In genomic region chr4:155803340-155804041, GRCm38 (mm10) we compare ENCODE assay signal across 8 mouse cellular contexts. TPM values are rescaled to one million over a fixed set of nuclear protein-coding genes. Genes with fewer than 3 reads are reported as not detected.
DNase-seq lines count a peak whose midpoint lies in the region; ATAC-seq and TF ChIP-seq lines count a peak whose summit lies in the region.

No protein-coding gene starts in this region.

- DNase-seq in G1E (ENCODE audit: low spot score), result peak; percentile 77
- DNase-seq in cerebellum, adult 18-20 months, result peak; percentile 93 to 98
- DNase-seq in forebrain, postnatal 0 days, result peak; percentile 96
- DNase-seq in layer of hippocampus, adult 9-10 months (ENCODE audit: low spot score), result peak; percentile 85
- peak; percentile 93 for DNase-seq in ovary, postnatal 10 days (ENCODE audit: low spot score)
- DNase-seq in thymus, postnatal 10 days (ENCODE audit: low spot score in 2 of 2), result peak; percentile 94 to 98

- peak overlapping the region; percentile 79 for H3K27ac ChIP-seq in forebrain, postnatal 0 days (ENCODE audit: low read depth, low read length)
- H3K27ac ChIP-seq in lung, embryonic 16.5 days (ENCODE audit: low read length), result peak overlapping the region; percentile 64

- peak overlapping the region; percentile 58 for H3K4me2 ChIP-seq in forebrain, postnatal 0 days (ENCODE audit: low read depth)
- peak overlapping the region; percentile 69 for H3K4me2 ChIP-seq in lung, embryonic 16.5 days (ENCODE audit: low read depth, low read length)

- H3K36me3 ChIP-seq in G1E (replicated peaks), result peaks cover 41% of the 10 kb centered on the region
- peaks cover 25% of the 10 kb centered on the region for H3K36me3 ChIP-seq in forebrain, postnatal 0 days (ENCODE audit: insufficient read depth)
- peaks cover 8% of the 10 kb centered on the region for H3K36me3 ChIP-seq in lung, embryonic 16.5 days (ENCODE audit: control insufficient read depth, insufficient read depth, low read length)

- no peaks in the 10 kb centered on the region for H3K9me3 ChIP-seq in G1E (replicated peaks)
- no peaks in the 10 kb centered on the region for H3K9me3 ChIP-seq in forebrain, postnatal 0 days (ENCODE audit: low read length)
- H3K9me3 ChIP-seq in lung, embryonic 16.5 days (ENCODE audit: control insufficient read depth, low read length), result no peaks in the 10 kb centered on the region

- H3K9ac ChIP-seq in forebrain, postnatal 0 days, result peak overlapping the region; percentile 87
- H3K9ac ChIP-seq in lung, embryonic 16.5 days (ENCODE audit: low read length), result peak overlapping the region; percentile 76

- TF ChIP-seq CTCF in G1E (IDR thresholded peaks at IDR 0.05; ENCODE audit: low read depth, low read length), result no peak
- no peak; the same call in 1 of the 2 replicates for TF ChIP-seq CTCF in forebrain, postnatal 0 days (IDR thresholded peaks at IDR 0.05; ENCODE audit: low read depth)

- peak overlapping the region; percentile 88 for H3K4me3 ChIP-seq in G1E (ENCODE audit: low read depth, low read length)
- H3K4me3 ChIP-seq in forebrain, postnatal 0 days (ENCODE audit: low read depth, low read length), result peak overlapping the region; percentile 83
- peak overlapping the region; percentile 81 for H3K4me3 ChIP-seq in lung, embryonic 16.5 days (ENCODE audit: low read length)

- H3K4me1 ChIP-seq in G1E (ENCODE audit: insufficient read depth, low read depth, low read length), result peaks cover 37% of the 10 kb centered on the region
- H3K4me1 ChIP-seq in forebrain, postnatal 0 days (ENCODE audit: insufficient read depth), result peaks cover 11% of the 10 kb centered on the region
- peaks cover 12% of the 10 kb centered on the region for H3K4me1 ChIP-seq in lung, embryonic 16.5 days (replicated peaks; ENCODE audit: control insufficient read depth, insufficient read depth, low read length)

- ATAC-seq in G1E (ENCODE audit: extremely low read depth, insufficient number of reproducible peaks, low FRiP score, poor library complexity, severe bottlenecking), result peak; percentile 94
- ATAC-seq in forebrain, postnatal 0 days, result peak; percentile 99
- ATAC-seq in hematopoietic stem cell, adult 5-6 weeks (replicated peaks in 1 of 2; ENCODE audit: insufficient read depth in 1 of 2, low FRiP score in 2 of 2, low TSS enrichment in 1 of 2, low read depth in 1 of 2, poor library complexity in 2 of 2, severe bottlenecking in 2 of 2), result peak; percentile 94 to 97
- ATAC-seq in lung, embryonic 16.5 days (ENCODE audit: low read depth), result peak; percentile 98

- peaks cover 7% of the 10 kb centered on the region for H3K27me3 ChIP-seq in G1E (ENCODE audit: insufficient read depth, low read length)
- H3K27me3 ChIP-seq in forebrain, postnatal 0 days (ENCODE audit: insufficient read depth, low read length), result no peaks in the 10 kb centered on the region; the same call in 1 of the 2 replicates
- H3K27me3 ChIP-seq in lung, embryonic 16.5 days (ENCODE audit: control insufficient read depth, insufficient read depth, low read depth, low read length), result no peaks in the 10 kb centered on the region

- under 1% methylated on average over 58 of the region's 58 CpGs for WGBS in forebrain, postnatal 0 days
- under 1% methylated on average over 58 of the region's 58 CpGs for WGBS in lung, embryonic 16.5 days

RNA-seq across cellular contexts. Expression of gene Mrpl20, which starts 0.8 kb away (rescaled TPM):
- total RNA-seq in G1E (2014; fragmentation: Nextera tagmentation) (86.3 and 97.2 TPM in 2 replicates), G1E (2017) (85.3 and 124 TPM in 2 replicates)
- 15.1 and 17.9 TPM in 2 replicates for polyA plus RNA-seq in G1E (2012)
- 134 and 220 TPM in 2 replicates for total RNA-seq in forebrain, postnatal 0 days (2014; rRNA removed)
- 304 and 396 TPM in 2 replicates for polyA plus RNA-seq in forebrain, postnatal 0 days (2015; fragmentation: Nextera tagmentation; extraction: Ambion mirVana)
- total RNA-seq in hematopoietic stem cell, adult 5-6 weeks (2017), result 47.9 and 55.7 TPM in 2 replicates
- polyA plus RNA-seq in lung, embryonic 16.5 days (2015; fragmentation: Nextera tagmentation; extraction: Ambion mirVana), result 177 and 194 TPM in 2 replicates

RNA-seq across cellular contexts. Expression of gene Ccnl2, which starts 8.8 kb away (rescaled TPM):
- 121 and 171 TPM in 2 replicates for total RNA-seq in G1E (2014; fragmentation: Nextera tagmentation)
- 125 and 150 TPM in 2 replicates for total RNA-seq in G1E (2017)
- 33.0 and 41.8 TPM in 2 replicates for polyA plus RNA-seq in G1E (2012)
- total RNA-seq in forebrain, postnatal 0 days (2014; rRNA removed), result 112 and 113 TPM in 2 replicates
- 48.3 and 68.3 TPM in 2 replicates for polyA plus RNA-seq in forebrain, postnatal 0 days (2015; fragmentation: Nextera tagmentation; extraction: Ambion mirVana)
- 120 and 133 TPM in 2 replicates for total RNA-seq in hematopoietic stem cell, adult 5-6 weeks (2017)
- polyA plus RNA-seq in lung, embryonic 16.5 days (2015; fragmentation: Nextera tagmentation; extraction: Ambion mirVana), result 179 and 185 TPM in 2 replicates

RNA-seq across cellular contexts. Expression of gene Ankrd65, which starts 13.3 kb away (rescaled TPM):
- total RNA-seq in G1E (2014; fragmentation: Nextera tagmentation), result not detected in 2 replicates
- total RNA-seq in G1E (2017), result not detected in 2 replicates
- polyA plus RNA-seq in G1E (2012), result not detected in 2 replicates
- not detected in 2 replicates for total RNA-seq in forebrain, postnatal 0 days (2014; rRNA removed)
- polyA plus RNA-seq in forebrain, postnatal 0 days (2015; fragmentation: Nextera tagmentation; extraction: Ambion mirVana), result not detected in 2 replicates
- total RNA-seq in hematopoietic stem cell, adult 5-6 weeks (2017), result not detected in 2 replicates
- polyA plus RNA-seq in lung, embryonic 16.5 days (2015; fragmentation: Nextera tagmentation; extraction: Ambion mirVana), result 0.69 and 1.0 TPM in 2 replicates

RNA-seq across cellular contexts. Expression of gene Tmem88b, which starts 17.8 kb away (rescaled TPM):
- total RNA-seq in G1E (2014; fragmentation: Nextera tagmentation), result not detected in 2 replicates
- 0.05 and 0.06 TPM in 2 replicates for total RNA-seq in G1E (2017)
- polyA plus RNA-seq in G1E (2012), result 0.01 TPM in 1 of 2 replicates, not detected in the other
- 0.14 and 0.38 TPM in 2 replicates for total RNA-seq in forebrain, postnatal 0 days (2014; rRNA removed)
- polyA plus RNA-seq in forebrain, postnatal 0 days (2015; fragmentation: Nextera tagmentation; extraction: Ambion mirVana), result 0.24 and 0.38 TPM in 2 replicates
- total RNA-seq in hematopoietic stem cell, adult 5-6 weeks (2017), result 0.05 TPM in 1 of 2 replicates, not detected in the other
- 0.15 and 0.21 TPM in 2 replicates for polyA plus RNA-seq in lung, embryonic 16.5 days (2015; fragmentation: Nextera tagmentation; extraction: Ambion mirVana)

RNA-seq across cellular contexts. Expression of gene Aurkaip1, which starts 27.6 kb away (rescaled TPM):
- 147 and 155 TPM in 2 replicates for total RNA-seq in G1E (2014; fragmentation: Nextera tagmentation)
- total RNA-seq in G1E (2017), result 158 and 160 TPM in 2 replicates
- 291 and 293 TPM in 2 replicates for polyA plus RNA-seq in G1E (2012)
- total RNA-seq in forebrain, postnatal 0 days (2014; rRNA removed), result 90.9 and 93.0 TPM in 2 replicates
- polyA plus RNA-seq in forebrain, postnatal 0 days (2015; fragmentation: Nextera tagmentation; extraction: Ambion mirVana), result 148 and 183 TPM in 2 replicates
- total RNA-seq in hematopoietic stem cell, adult 5-6 weeks (2017), result 93.5 and 114 TPM in 2 replicates
- polyA plus RNA-seq in lung, embryonic 16.5 days (2015; fragmentation: Nextera tagmentation; extraction: Ambion mirVana), result 141 and 146 TPM in 2 replicates

Comparison
In these comparisons a context has a peak if more than half of its experiments do, and no peak if none do; other contexts are left out.
1. Peak in every context shown above with its lines: DNase-seq, ATAC-seq, H3K4me3 ChIP-seq and H3K27ac ChIP-seq.